Mouse (Mus musculus) spleen, postnatal 36 days (tissue): ENCODE results near the gene Maml2.

Experiments
- DNase-seq, 2 experiments: peaks; one replicate each; pipeline ENCODE4 v3.0.0; 2022; ENCODE audit warnings: low spot score in 2 of 2, mixed read lengths in 1 of 2

The Maml2 gene

GRCm38 (mm10) chr9:13446703-13447285 is 149.0 kb downstream of the Maml2 start, which contains the start of gene Gm17571:
TSS of gene Gm17571 (minus strand) at chr9:13446753.
- DNase-seq = no peak

GRCm38 (mm10) chr9:13448716-13449115 is 151.0 kb downstream of the Maml2 start:
- DNase-seq = no peak

- DNase-seq = no peak
These were observed 156.9 kb downstream of the Maml2 start for GRCm38 (mm10) chr9:13454651-13455123.

- no peak for DNase-seq
These were observed 157.5 kb downstream of the Maml2 start for GRCm38 (mm10) chr9:13455231-13455630.

GRCm38 (mm10) chr9:13457774-13458173 is 160.0 kb downstream of the Maml2 start:
- no peak for DNase-seq

- no peak for DNase-seq
These were observed 161.6 kb downstream of the Maml2 start for GRCm38 (mm10) chr9:13459371-13459770.

GRCm38 (mm10) chr9:13460012-13460411 is 162.3 kb downstream of the Maml2 start:
- DNase-seq = no peak

- no peak for DNase-seq
These were observed 163.2 kb downstream of the Maml2 start for GRCm38 (mm10) chr9:13460926-13461325.

GRCm38 (mm10) chr9:13465358-13466020 is 167.7 kb downstream of the Maml2 start:
- no peak for DNase-seq

- peak; percentile 77 to 84 for DNase-seq
These were observed 168.6 kb downstream of the Maml2 start for GRCm38 (mm10) chr9:13466351-13466750.

- DNase-seq = peak; percentile 42 to 50
These were observed 169.1 kb downstream of the Maml2 start for GRCm38 (mm10) chr9:13466816-13467215.

- no peak for DNase-seq
These were observed 170.0 kb downstream of the Maml2 start for GRCm38 (mm10) chr9:13467745-13468144.

GRCm38 (mm10) chr9:13468778-13469177 is 171.0 kb downstream of the Maml2 start:
- DNase-seq = peak; percentile 47 to 51

- peak; percentile 74 to 82 for DNase-seq
These were observed 172.3 kb downstream of the Maml2 start for GRCm38 (mm10) chr9:13470013-13470412.

- DNase-seq = no peak
These were observed 177.2 kb downstream of the Maml2 start for GRCm38 (mm10) chr9:13474951-13475350.

- DNase-seq = no peak
These were observed 181.5 kb downstream of the Maml2 start for GRCm38 (mm10) chr9:13479275-13479674.

- DNase-seq = no peak
These were observed 185.7 kb downstream of the Maml2 start for GRCm38 (mm10) chr9:13483199-13484068.

- no peak for DNase-seq
These were observed 186.8 kb downstream of the Maml2 start for GRCm38 (mm10) chr9:13484267-13485240.

- no peak for DNase-seq
These were observed 188.2 kb downstream of the Maml2 start for GRCm38 (mm10) chr9:13485914-13486313.

- no peak for DNase-seq
These were observed 193.3 kb downstream of the Maml2 start for GRCm38 (mm10) chr9:13491107-13491506.
